Mouse (Mus musculus) ES-Bruce4 (cell line): ENCODE results near the gene Car5a. TPM values are rescaled to one million over a fixed set of nuclear protein-coding genes. Genes with fewer than 3 reads are reported as not detected.

Experiments used
- H3K27ac ChIP-seq: 2 replicates; pipeline ENCODE4 v1.5.1; 2012; ENCODE audit warnings: low read length, inconsistent platforms; ENCODE audit not compliant: insufficient read depth
- H3K27me3 ChIP-seq: 2 replicates; pipeline ENCODE4 v1.6.1; 2012; ENCODE audit warnings: mild to moderate bottlenecking, low read length, inconsistent platforms; ENCODE audit not compliant: control insufficient read depth, poor library complexity, insufficient read depth, severe bottlenecking
- H3K36me3 ChIP-seq: 2 replicates; pipeline ENCODE4 v1.6.1; 2012; ENCODE audit warnings: inconsistent platforms, mild to moderate bottlenecking, low read length, moderate library complexity; ENCODE audit not compliant: control insufficient read depth, poor library complexity, insufficient read depth, severe bottlenecking
- H3K4me1 ChIP-seq: one replicate; pipeline ENCODE4 v1.8.1; 2011; ENCODE audit warnings: low read length; ENCODE audit not compliant: control insufficient read depth, insufficient read depth
- H3K4me3 ChIP-seq: 2 replicates; pipeline ENCODE4 v1.5.1; 2011; ENCODE audit warnings: low read depth, mild to moderate bottlenecking, low read length
- H3K9ac ChIP-seq: 2 replicates; pipeline ENCODE4 v1.6.1; 2012; ENCODE audit warnings: low read depth, mild to moderate bottlenecking, inconsistent platforms; ENCODE audit not compliant: poor library complexity, severe bottlenecking
- H3K9me3 ChIP-seq: replicated peaks from 2 replicates; pipeline ENCODE4 v1.6.1; 2012; ENCODE audit warnings: mild to moderate bottlenecking, low read length, inconsistent platforms; ENCODE audit not compliant: control insufficient read depth, poor library complexity, insufficient read depth, severe bottlenecking
- CTCF ChIP-seq: IDR thresholded peaks from one replicate; pipeline ENCODE4 v1.8.1; 2011; ENCODE audit warnings: low read depth, low read length
- EP300 ChIP-seq: IDR thresholded peaks from 2 replicates; pipeline ENCODE4 v1.6.1; 2011; ENCODE audit warnings: low read depth, low read length; ENCODE audit not compliant: insufficient read depth
- POLR2A ChIP-seq: IDR thresholded peaks from one replicate; pipeline ENCODE4 v1.8.1; 2011; ENCODE audit warnings: low read length; ENCODE audit not compliant: insufficient read depth
- polyA plus RNA-seq: library from polyadenylated mRNA; stranded (reverse); fragments of >200 nt; gene quantifications from 2 replicates; pipeline ENCODE4 v1.2.4, GENCODE M21; 2011; ENCODE audit warnings: low read depth; ENCODE audit not compliant: missing spikeins, insufficient read depth, insufficient read length

Car5a gene
- polyA plus RNA-seq, 1 experiment = 5.8 TPM

DNA sequence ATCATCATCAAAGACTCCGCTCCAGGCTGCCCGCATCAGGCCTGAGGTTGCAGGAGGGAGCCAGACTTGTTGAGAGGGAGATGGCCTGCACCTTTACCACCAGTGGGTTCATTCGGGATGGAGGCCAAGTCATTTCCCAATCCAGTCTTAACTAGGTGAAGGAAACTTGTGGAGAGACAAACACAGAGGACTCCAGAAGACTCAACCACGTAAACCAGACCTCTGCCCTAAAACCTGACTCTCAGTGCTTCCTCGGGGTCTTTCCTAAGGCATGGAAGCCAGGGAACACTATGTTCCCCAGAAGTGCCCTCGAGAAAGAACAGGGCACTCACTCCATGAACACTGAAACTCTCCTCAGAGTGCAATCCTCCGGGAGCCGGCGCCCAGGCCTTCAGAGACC lies 39.7 kb downstream of the Car5a start:
- Histone ChIP-seq H3K9ac (peak overlapping the region; percentile 67), H3K9me3 (no peaks in the 10 kb centered on the region), H3K27ac (no peak overlapping the region), H3K4me3 (peak overlapping the region; percentile 45), H3K36me3 (peaks cover 33% of the 10 kb centered on the region), H3K4me1 (peaks cover 13% of the 10 kb centered on the region), H3K27me3 (no peaks in the 10 kb centered on the region)
- TF ChIP-seq POLR2A (no peak), EP300 (no peak), CTCF (no peak)

DNA sequence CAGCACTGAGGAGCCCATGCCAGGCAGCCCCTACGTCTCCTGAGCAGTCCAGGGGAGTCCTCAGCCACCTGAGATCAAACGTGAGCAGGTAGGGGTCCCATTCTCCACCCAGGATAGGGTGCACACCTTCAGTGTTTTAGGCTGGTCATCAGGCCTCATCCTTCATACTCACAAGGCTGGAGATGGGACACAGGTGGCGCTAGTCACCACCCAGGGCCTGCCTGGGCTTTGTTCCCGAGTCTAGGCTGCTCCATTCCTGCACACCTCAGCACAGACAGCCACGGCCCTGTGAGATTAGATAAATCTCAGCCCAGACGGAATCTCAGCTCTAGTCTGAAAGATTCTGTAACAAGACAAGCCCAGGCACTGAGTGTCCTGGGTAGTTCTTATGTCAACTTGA lies 40.7 kb downstream of the Car5a start:
- Histone ChIP-seq H3K36me3 (peaks cover 33% of the 10 kb centered on the region), H3K9me3 (no peaks in the 10 kb centered on the region), H3K4me1 (peaks cover 11% of the 10 kb centered on the region), H3K27me3 (no peaks in the 10 kb centered on the region), H3K4me3 (peak overlapping the region; percentile 45; the same call in 1 of the 2 replicates), H3K9ac (peak overlapping the region; percentile 67), H3K27ac (no peak overlapping the region)
- no peak for TF ChIP-seq EP300
- TF ChIP-seq CTCF = peak; percentile 68
- TF ChIP-seq POLR2A = no peak

DNA sequence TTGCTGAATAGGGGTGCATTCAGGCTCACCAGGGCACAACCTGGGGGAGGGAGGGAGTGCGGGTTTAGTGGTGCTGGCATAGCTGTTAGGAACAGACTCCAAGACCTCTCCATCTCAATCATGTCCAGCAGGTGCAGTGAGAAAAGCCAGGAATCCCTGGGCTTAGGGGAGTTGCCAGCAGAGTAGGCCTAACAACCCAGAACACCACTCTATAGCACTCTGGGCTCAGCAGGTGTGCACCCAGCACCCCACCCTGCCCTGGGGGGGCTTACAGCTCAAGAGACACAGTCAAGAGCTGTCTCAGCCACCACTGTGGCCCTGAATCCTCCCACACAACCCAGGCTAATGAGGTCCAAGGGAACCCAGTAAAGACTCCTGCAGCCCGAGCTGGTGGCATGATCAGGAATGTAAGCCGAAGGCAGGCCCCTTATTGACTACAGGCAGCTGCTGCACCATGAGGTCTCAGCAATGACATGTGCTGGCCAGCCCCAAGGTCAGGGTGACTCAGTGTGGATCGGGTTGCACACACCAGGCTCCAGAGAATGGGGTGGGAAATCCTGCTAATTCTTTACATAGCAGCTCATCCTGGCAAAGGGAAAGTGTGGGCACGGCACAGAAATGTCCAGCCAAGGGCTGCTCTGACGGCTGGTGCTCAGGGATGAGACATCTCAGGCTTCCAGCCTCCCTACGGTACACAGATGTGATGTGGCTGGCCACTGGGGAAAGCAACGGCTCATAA lies 43.0 kb downstream of the Car5a start:
- TF ChIP-seq POLR2A (no peak), CTCF (no peak), EP300 (no peak)
- H3K4me1 ChIP-seq = peaks cover 22% of the 10 kb centered on the region
- H3K36me3 ChIP-seq = peaks cover 42% of the 10 kb centered on the region
- H3K4me3 ChIP-seq = no peak overlapping the region
- H3K9ac ChIP-seq = no peak overlapping the region
- H3K9me3 ChIP-seq = no peaks in the 10 kb centered on the region
- H3K27me3 ChIP-seq = no peaks in the 10 kb centered on the region
- H3K27ac ChIP-seq = no peak overlapping the region

DNA sequence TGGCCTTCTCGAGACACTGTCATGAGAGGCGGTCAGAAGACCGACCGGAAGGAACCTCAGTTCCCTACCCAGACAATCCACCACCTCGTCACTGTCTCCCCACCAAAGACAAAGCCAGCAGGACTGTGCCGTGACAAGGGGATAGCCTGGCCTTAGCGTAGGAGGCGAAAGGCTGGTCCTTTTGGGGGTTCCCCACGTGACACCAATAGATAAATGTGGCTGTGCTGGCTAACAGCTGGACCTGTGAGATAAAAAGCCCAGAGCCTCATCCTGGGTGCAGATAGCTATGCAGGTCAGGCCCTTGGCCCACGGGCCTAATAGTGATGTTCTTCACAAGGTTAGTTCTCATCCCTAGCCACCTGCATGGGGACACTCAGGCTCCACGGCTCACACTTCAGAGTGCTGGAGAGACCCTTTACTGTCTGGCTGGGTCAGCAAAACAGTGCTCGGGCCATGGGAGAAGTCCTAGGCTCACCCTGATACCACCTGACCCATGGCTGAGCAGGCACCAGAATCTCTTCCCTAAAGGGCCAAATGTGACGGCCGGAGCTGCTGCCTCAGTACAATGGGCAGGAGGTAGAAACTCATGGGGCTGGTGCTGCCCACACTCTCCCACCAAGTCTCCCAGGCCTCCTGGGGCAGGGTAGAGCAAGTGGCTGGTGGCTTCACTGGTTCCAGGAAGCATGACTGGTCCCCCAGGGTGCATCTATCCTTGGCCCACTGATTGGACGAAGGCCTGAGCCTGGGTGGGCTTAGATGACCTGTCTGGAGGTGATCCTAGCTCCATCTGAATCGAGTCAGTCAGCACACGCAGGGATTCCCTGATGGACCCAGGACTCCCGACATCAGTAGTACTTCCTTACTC lies 45.3 kb downstream of the Car5a start:
- peak overlapping the region; percentile 55; the same call in 1 of the 2 replicates for H3K9ac ChIP-seq
- no peak overlapping the region for H3K4me3 ChIP-seq
- TF ChIP-seq POLR2A (no peak), CTCF (no peak), EP300 (no peak)
- peak overlapping the region; percentile 58 for H3K27ac ChIP-seq
- H3K36me3 ChIP-seq = peaks cover 61% of the 10 kb centered on the region
- no peaks in the 10 kb centered on the region for H3K9me3 ChIP-seq
- H3K4me1 ChIP-seq = peaks cover 21% of the 10 kb centered on the region
- H3K27me3 ChIP-seq = no peaks in the 10 kb centered on the region

DNA sequence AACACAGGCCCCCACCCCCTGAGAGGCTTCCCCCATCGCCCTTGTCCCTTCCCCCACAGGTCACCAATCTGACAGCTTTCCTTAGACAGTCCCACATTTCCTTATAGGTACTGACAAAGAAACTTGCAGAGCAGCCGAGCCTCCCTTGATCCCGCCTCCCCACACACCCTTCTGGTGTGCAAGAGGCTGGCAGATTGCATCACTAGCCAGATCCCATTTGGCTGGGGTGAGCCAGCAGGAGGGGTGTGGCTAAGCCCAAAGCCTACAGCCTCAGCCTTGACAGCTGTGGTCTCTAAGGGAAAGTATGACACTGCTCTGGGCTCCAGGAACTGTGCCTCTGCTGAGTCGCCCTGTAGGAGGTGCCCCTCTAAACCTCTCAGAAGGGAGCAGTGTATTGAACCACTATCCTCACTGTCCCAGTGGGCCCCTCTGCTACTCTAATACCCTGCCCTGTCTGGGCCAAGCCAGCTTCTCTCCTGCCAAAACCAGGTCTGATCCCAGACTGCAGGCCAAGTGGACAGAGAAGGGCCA lies 46.2 kb downstream of the Car5a start:
- H3K27me3 ChIP-seq = no peaks in the 10 kb centered on the region
- peaks cover 66% of the 10 kb centered on the region for H3K36me3 ChIP-seq
- no peaks in the 10 kb centered on the region for H3K9me3 ChIP-seq
- H3K4me1 ChIP-seq = peaks cover 19% of the 10 kb centered on the region
- H3K27ac ChIP-seq = peak overlapping the region; percentile 64
- 0 out of 2 replicates have a peak, but pooled peaks have one; percentile 9 for TF ChIP-seq EP300
- no peak for TF ChIP-seq POLR2A
- H3K9ac ChIP-seq = peak overlapping the region; percentile 55
- H3K4me3 ChIP-seq = no peak overlapping the region

DNA sequence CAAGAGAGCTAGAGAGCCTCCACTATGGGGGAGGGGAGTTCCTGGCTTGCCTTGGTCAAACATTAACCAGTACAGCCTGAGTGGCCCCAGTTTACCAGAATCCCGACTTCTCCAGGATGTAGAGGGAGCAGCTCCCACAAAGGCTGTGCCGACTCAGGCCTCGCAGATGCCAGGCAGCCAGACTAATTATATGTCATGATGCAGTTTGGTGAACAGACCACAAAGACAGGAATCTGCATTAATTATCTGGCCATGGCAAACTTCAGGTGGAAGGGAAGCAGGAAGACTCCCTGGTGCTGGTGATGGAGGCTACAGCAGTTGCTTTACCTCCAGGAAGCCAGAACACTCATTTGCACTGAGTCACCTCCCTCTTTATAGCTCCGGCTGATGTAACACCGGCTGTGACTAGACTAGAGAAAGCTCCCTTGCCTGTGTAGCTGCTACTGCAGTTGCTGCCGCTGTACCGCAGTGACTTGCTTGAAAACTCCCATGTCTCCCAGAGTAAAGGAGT lies 46.8 kb downstream of the Car5a start:
- TF ChIP-seq POLR2A (no peak), CTCF (no peak), EP300 (0 out of 2 replicates have a peak, but pooled peaks have one; percentile 3)
- Histone ChIP-seq H3K9ac (peak overlapping the region; percentile 55), H3K36me3 (peaks cover 67% of the 10 kb centered on the region), H3K9me3 (no peaks in the 10 kb centered on the region), H3K4me3 (no peak overlapping the region), H3K4me1 (peaks cover 19% of the 10 kb centered on the region), H3K27me3 (no peaks in the 10 kb centered on the region), H3K27ac (peak overlapping the region; percentile 64)
